Mouse (Mus musculus) adrenal gland, adult (tissue): ENCODE measurements at regions not wholly inside any gene's neighbourhood (a gene's known extent, or its start where the extent isn't known, plus 50 kb on each side); places are given as distances from the start of the nearest gene placed in this dataset.

Source experiments
- DNase-seq, 2 experiments: peaks; one replicate each; pipeline ENCODE4 v3.0.0; 2022 to 2023; ENCODE audit warnings: low spot score in 1 of 2; ENCODE audit not compliant: inconsistent age in 2 of 2

DNA sequence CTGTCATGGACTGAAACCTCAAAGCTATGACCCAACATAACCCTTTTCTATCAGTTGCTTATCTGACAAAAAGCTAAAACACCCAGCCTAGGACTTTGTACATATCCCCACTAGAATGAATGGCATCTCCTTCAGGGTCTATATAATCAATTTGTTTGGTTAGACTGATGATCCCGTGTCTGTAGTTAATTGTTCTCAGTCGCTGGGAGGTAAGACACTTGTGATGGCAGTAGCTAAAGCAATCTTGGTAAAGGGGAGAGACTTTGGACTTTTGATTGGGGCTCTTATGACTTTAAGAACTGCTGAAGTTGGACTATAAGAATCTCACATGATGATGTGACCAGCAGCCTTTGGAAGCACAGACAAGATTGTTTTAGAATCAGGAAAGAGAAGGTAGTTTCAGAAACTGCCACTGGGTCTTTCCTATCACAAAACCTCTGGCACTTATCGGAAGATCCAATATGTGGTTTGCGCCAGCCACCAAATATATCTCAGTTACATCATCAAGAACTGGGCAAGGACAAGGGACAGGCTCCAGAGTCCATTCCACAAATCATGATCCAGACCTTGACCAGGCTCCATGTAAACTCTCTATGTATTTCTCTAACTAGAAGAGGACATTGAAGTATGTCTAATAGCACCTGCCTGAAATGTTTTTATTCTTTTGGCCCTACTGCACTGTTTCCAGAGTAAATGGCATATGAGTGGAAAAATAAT, 183.1 kb downstream of the Sp3 start:
- peak; percentile 15 to 69 for DNase-seq

DNA sequence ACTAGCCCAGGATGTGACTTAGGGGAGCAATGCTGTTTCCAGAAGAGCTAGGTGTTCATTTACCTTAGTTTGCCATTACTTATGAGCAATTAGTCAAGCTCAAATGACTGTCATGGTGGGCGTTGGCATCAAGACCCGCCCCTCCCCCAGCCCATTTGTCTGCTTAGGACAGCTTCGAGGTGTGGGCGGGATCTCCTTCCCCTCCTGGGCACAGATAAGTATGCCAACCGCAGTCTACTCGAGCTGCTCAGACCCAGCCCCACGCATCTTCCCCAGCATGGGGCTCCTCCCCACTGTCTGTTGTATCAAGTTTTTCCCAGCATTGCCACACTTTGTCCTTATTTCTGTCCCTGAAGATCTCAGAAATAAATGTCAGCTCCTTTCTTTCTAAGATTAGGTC, 179.6 kb downstream of the Sp3 start:
- DNase-seq: no peak

DNA sequence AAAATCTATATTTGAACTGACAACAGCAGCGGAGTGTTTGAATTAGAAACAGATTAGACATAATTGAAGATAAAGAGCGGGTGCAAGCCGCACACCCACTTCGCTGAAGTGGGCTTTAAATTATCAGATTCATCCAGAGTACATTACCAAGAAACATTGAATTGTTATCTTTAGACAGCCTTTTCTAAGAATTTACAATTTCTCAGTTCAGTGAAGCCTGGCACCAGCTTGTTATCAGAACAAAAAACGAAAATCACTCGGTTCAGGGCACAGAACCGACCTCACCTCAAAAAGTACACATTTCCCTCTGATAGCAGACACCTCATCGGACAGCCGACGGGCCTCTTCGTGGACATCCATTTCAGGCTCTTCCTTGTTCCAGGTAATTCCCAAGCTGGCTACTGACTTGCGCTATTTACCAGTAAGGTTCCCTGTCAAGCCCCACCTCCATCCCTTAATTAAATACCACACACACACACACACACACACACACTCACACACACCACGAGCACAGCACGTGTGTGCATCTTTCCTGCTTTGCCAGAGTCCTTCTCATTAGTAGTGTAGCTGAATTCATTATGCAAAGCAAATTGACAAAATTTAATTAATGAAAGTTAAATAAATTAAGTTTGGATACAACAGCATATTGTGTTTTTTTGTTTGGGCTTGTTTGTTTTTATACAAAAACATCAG, 166.8 kb downstream of the Sp3 start:
- no peak for DNase-seq

DNA sequence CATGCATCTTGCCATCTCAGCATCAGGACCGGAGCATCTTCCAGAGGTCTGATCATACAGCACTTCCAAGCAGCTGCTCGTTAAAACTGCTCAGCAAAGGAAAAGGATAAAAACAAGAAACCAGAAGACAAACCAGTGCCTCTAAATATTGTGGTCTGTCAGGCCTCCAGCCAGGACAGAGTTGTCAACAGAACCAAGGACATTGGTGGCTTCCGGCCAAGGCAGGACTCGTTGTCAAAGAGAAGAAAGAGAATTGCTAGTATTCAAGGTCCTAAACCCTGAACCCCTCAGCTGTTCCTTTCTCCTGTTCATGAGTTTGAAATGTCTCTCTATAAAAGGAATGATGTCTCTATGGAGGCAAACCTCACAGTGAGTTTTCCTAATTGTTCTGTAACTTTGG, 155.0 kb downstream of the Sp3 start:
- DNase-seq: peak; percentile 85 to 92

DNA sequence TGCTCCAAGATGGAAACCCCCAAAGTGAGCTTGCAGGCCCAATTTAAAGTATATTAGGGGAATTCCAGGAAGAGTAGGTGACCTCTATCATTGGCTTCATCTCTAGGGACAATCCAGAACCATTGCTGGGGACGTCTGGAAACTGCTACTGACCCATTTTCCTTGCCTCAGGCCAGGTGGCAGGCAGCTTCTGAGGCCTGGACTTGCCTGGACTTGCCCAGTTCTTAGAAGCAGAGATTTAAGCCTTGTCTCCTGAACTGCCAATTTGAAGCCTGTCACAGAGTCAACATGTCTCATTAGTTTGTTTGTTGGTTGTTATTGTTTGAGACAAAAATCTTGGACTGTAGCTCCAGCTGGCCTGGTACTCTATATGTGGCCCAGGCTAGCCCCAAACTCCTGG, 151.1 kb downstream of the Sp3 start:
- DNase-seq: no peak

DNA sequence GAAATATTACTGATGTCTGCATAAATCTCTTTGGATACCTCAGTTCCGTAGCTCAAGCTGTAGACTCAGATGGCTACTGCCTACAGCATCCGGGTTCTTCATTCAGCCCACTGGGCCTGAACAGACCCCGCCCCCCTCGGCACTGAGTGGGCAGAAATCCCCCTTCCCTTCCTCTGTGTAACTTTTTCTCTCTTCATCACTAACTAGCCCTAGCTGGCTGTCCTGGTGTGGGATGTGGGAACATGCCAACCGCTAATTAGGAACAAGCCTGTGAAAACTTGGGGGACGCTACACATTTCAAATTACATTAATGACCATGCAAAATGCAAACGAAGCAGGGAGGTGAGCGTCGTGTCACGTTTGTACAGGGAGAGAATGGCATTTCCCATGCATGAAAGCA, 147.5 kb downstream of the Sp3 start:
- no peak for DNase-seq

DNA sequence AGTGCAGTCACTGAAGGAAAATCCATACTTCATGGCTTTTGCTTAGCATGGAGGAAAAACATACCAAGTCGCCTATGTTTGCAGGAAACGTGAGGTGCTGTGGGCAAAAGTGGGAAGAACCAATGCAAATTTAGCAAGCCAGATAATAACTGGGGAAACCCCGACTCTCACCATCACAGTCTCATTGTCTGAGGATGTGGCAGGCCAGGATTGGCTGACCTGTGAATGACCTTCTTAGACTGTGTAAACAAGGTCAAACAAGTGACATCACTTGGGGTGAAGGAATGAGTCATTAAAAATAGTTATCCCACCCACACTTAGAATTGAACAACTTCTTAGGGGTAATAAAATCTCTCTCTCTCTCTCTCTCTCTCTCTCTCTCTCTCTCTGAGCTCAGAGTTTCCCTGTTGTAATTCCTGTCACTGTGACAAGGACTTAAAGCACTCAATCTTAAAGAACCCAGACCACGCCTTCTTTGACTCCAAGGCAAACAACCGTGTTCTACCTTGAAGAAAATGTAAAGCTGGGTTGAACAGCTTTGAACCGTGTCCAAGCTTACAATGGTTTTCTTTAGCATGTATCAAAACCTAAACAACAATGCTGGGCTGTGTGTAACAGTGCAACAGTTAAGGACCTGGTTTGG, 142.0 kb downstream of the Sp3 start:
- DNase-seq: peak; percentile 37 to 82

DNA sequence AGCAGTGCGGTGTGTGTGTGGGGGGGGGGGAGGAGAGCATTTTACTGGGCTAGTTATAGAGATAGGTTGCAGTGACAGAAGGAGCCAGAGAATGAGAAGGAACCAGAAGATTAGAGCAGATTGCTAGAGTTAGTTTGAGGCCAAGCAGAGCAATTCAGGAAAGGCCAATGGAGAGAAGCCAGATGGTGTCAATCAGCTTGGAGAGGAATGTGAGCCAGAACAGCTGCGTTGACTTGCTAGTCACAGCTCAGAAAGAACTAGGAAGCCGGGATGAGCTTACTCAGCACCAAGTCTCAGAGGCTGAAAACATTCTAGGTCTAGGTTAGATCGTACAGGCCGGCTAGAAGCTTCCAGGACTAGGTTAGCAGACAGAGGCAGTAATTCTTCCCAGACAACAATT, 140.6 kb downstream of the Sp3 start:
- DNase-seq: no peak

DNA sequence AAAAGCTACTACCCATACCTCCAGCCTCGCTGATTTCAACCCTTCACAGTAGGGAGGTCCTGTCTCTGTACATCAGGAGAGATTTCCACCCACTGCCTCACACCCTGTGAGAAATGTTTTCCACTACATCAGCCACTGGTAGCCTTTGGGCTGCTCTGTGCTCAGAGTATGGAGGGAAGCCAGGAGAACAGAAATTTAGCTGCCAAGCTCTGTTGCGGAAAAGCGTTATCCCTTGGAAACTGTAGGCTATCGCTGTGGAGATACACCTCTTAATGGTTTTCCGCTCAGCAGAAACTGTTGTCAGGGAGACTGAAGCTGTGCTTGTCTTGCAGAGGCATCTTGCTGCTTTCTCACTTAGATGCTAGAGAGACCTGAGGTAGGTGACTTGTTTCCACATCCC, 138.9 kb downstream of the Sp3 start:
- no peak for DNase-seq

DNA sequence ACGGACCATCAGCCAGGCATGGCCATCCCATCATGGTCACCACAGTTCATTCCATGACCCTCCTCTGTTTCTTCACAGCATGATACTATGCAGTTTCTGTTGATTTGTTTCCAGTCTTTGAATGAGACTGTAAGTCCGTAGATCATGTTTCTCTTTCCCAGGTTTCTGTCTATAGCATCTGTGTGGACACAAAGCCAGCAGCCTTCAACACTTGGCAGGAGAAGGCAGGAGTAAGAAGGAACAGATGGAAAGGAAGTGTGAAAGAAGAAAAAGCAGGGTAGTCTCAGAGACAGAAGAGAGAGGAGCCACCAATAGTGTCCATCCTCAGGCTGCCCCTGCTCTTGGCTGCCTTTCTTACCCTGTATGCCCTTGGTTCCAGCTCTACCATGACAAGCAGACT, 136.6 kb downstream of the Sp3 start:
- no peak for DNase-seq

DNA sequence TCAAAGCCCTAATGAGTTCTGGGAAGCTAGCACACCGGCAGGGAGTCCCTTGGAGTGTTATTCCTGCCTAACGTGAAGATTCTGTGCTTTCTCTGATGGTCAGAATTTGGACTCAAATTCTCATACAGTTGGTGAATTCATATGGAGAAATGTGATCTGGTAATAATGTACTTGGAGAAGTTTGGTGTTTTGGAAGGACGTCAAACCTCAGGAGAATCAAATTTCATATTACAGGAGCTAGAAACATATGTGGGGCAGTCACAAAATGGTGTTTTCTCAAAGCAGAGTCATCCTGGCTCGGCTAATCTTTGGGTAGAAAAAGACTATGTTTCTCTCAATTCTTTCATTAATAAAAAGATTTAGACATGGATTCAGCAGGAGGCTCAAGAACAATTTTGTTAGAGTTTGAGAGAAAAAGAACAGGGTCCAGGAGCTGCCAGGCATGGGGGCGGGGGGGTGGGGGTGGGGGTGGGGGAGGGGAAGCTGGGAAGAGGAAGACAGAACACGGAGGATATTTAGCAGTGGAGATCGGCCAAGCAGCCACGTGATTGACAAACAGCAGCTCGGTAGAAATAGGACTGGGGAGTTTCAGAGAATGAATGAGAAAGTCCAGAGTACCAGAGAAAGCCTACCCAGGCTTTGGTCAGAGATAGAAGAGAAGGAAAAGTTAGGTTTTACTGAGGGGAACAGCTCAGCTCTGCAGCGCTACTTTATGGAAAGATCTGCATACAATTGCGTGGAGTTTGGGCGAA, 130.6 kb downstream of the Sp3 start:
- no peak for DNase-seq

DNA sequence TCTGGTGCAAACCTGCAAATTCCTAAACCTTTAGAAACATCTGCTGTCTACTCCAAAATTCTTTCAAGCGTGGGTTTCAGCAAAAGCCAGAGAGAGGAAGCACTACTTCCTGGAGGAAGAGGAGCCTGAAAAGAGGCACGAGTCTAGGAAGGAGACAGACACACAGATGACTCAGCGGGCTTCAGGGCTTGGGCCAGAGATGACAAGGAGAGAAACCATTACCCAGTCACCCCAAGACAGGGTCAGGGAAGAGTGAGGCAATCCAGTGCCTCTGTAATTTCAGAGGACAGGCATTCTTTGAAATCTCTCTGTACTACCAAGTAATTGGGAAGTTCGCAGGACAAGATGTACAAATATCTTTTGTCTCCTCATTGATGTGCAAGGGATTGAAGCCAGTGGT, 127.7 kb downstream of the Sp3 start:
- peak; percentile 24 to 70 for DNase-seq

DNA sequence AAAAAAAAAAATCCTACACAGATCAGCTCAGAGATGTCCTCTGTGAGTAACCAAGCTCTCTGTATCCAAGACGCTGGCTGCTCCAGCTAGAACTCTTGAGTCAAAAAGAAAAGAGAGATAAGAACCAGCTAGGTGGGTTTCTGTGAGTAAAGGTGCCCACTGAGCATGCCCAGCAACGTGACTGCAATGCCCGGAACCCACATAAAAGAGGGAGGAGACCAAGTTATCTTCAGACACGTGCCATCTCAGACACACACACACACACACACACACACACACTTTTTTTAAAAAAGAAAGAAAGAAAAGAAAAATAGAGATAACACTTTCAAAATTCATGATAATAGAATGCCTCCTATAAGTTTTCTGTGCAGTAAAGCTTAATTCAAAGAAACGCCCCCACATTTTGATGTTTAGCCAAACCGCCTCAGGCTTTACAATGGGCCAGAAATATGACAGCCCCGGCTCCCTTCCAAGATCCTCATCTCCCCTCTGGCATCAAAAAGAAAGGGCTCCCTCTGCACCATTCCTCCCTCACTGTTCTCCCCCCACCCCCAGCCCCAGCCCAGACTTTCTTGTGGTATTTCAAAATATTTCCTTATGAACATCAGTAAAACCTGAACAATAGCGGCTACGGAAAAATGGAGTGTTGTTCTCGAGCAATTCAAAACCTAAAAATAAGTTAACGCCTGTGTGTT, 124.8 kb downstream of the Sp3 start:
- DNase-seq: no peak

DNA sequence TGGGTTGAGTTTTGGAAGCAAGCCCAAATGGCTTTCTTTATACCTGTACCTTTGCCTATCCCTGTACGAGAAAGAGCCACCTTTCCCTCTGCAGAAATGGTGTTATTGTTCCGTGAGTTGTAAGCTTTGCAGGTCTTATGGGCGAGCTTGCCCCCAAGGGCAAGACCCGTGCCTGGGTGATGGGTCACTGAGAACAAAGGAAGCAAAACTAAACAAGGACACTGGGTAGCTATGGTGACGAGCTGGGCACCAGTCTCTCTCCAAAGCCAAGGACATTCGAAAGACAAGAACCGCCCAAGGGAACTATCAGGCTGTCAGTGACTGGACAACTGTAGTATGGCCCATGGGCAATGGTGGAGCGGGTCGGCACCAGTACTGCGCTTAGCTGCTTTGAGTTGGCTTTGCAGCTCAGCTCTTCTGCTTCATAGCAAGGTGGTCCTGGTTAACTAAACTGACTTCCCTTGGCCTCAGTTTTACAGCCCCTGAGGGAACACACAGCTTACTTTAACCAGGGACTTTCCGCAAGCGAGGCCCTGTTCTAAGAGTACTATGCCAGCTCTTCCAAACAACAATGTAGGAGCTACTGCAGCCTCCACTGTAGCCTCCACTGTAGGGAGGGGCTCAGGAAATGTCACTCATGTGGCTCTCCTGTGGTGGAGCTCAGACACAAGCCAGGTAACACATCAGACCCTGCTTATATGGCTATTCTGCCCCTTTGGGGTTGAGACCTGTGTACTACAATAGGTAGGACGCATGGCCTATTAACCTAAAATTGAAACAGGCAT, 124.1 kb downstream of the Sp3 start:
- DNase-seq: peak; percentile 69 to 88

DNA sequence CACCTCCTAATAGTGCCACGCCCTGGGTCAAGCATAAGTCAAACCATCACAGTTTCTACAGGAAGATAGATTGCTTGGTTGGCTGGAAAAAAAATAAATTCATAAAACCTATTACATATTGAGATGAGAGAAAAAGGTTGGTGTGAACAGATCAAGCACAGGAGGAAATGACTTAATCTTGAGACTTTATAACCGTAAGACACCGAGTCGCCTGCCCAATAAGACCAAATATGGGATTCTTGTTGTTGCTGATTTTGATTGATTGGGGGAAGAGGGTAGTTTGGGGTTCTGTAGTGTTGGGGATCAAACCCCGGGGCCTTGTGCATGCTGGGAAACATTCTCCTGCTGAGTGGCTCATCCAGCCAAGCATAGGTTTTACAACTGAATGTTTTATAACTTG, 122.9 kb downstream of the Sp3 start:
- no peak for DNase-seq

DNA sequence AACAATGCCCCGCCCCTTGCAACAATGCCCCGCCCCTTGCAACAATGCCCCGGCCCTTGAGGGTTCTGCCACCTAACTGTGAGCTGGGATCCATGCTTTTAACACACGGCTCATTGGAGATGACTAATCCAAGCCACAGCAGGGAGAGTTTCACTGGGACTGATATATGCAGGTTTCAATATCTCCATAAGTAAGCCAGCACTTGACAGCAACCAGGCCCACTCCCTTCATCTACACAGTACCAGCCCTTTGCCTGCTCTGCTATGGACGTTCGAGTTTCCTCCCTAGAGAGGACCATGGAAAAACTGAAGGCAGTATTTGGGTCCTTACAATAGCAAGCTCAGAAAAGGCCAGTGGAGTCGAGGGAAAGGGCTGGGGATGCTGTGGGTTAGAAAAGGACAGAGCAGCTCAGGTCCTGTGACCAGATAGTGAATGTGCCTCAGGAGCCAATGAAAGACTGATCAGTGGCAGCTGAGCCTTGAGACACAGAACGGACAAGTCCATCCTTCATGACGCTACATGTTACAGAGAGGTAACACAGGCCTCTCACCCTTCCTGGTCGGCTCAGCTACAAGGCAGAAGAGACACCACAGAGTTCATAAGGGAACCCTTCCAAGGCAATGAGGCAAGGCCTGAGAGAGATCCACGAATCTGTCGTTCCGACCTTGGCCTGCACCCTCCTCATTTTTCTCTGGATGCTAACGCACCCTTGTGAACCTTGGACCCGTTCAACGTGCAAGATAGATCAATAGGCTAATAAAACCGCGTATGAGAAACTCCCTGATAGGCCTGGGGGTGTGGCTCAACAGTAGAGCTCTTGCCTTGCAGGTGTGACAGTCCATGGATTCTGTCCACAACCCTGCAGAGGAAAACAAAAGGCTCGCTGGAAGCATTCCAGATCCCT, 114.5 kb downstream of the Sp3 start:
- peak in 1 of 2 experiments; percentile 45 for DNase-seq

DNA sequence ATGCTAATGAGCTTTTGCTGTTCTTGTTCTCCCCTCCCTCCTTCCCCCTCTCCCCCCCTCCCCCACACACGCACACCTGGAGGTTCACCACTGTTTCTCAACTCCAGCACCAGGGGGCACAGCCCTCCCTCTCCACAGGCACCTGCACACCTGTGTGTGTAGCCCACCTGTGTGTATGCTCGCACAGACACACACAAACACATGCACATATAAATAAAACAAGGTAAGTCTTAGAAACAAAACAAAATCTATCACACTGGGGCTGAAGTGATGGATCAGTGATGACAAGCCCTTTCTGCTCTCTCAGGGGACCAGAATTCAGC, 113.9 kb downstream of the Sp3 start:
- no peak for DNase-seq

DNA sequence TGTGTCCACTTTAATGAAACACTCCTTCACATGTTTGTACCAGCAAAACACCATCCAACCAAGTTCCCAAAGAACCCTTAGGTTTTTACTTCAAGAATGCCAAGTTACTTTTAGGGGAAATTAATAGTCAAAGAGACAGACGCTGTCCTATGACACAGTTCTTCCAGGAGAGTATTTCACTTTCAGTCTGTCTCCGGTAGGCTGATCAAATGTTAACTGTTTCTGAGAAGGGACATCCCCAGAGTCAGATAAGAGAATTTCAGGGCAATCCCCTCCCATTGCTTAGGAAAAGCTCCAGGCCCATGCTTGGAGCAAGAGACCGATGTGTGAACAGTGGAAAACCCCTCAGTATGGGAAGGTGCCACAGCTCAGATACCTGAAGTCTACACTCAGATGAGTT, 112.1 kb downstream of the Sp3 start:
- no peak for DNase-seq

DNA sequence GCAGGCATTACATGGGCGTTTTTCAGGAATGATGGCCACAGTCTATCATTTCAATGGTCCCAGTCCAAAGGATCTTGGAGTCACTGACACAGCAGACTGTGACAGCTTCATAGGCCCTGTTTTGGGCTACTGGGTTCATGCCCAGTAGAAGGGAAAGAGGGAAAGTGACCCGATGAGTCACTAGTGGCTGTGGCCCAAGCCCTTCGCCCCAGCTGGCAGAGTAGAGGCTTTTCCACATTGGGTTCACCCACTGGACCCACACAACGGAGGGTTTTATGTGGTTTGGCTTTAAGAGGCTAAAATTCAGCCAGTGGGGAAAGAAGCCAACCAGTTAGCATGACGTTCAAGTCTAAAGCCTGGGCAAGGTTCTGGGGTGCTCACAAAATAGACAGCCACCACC, 108.4 kb downstream of the Sp3 start:
- DNase-seq: peak; percentile 35 to 81
